Mouse (Mus musculus) v-Abl transformed pro-B cells (cell line): ENCODE results near the gene Abca13.
"Not testable (repeated sequence)": the region's sequence is repeated elsewhere in the genome, so short reads cannot be mapped to it uniquely, and the experiment has no call there.

Source experiments
- in situ Hi-C, 2 experiments: fragments of 400-800 bp; cut with MboI; formaldehyde crosslinking; loops; one replicate each; pipeline ENCODE4 v1.15.1; 2025; ENCODE audit not compliant: unreplicated experiment in 2 of 2

Abca13 gene

GRCm38 (mm10) chr11:9191555-9192131 lies at the start of gene Abca13:
Gene Abca13 (plus strand): TSS chr11:9191942.
- in situ Hi-C loops: no loop called here

DNA sequence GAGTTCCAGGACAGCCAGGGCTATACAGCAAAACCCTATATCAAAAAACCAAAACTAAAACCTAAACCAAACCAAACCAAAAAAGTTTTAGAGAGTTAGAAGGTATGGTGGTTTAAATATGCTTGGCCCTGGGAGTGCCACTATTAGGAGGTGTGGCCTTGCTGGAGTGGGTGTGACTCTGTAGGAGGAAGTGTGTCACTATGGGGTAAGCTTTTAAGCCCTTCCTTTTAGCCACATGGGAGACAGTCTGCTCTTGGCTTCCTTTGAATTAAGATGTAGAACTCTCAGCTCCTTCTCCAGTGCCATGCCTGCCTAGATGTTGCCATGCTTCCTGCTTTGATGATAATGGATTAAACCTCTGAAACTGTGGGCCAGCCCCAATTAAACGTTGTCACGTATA lies 46.6 kb upstream of the Abca13 start:
- in situ Hi-C loops: loop anchor here in 1 of 2 experiments (25.0 kb wide), 1 partner anchor 733 kb away; no protein-coding TSS in a partner anchor

- in situ Hi-C loops: loop anchor here in 1 of 2 experiments (25.0 kb wide), 1 partner anchor 734 kb away; no protein-coding TSS in a partner anchor
These were observed 45.6 kb upstream of the Abca13 start for GRCm38 (mm10) chr11:9146115-9146514.

DNA sequence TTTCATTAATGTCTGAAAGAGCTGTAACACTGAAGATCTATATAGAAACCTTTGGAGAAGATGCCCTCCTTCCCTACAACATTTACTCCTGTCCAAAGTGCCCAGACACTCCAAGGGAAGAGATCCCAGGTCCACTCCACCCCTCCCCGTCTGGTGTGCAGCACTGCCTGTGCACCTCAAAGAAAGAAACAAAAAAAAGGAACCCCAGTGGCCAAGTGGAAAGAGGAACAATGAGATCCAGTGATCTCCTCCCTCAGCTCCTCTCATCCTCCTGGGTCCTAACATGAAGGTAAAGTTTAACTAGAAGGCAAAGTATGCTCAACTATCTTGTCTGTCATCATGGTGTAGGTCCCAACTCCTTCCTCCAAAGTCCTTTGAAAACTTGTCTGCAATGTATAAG lies 45.1 kb upstream of the Abca13 start:
- in situ Hi-C loops: loop anchor here in 1 of 2 experiments (25.0 kb wide), 1 partner anchor 734 kb away; no protein-coding TSS in a partner anchor

DNA sequence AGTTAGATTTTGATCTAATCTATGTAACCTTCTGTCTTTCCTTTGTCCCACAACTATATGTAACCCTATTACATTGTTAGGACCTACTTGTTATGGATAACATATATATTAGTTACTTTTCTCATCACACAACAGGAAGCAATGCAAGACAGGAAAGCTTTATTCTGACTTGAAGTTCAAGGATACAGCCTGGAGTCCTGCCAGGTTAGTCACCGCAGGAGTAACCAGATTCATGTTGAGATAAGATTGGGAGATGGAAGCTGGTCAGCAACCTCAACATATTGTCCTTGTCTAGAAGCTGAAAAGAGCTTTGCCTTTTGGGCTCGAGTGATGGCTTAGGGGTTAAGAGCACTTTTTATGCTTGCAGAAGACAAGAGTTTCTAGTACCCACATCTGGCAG lies 43.5 kb upstream of the Abca13 start:
- in situ Hi-C loops: loop anchor here in 1 of 2 experiments (25.0 kb wide), 1 partner anchor 736 kb away; no protein-coding TSS in a partner anchor

DNA sequence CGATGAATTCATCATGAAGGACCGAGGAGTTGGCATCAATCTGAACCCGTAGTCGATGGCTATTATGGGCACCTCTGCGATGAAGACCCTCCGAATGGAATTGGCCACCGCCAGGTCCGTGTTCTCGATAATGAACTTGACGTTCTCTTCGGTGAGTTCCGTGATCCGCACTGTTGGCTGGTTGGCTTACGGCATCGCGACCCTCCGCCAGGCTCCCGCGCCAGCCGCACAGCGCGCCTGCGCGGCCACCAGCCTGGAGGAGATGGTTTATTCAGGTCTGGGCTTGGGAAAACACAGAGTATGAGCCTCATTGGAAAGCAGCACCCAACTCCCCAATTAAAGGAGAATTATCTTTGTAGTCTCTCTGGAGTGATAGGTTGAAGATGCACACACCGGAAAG lies 41.3 kb upstream of the Abca13 start:
- in situ Hi-C loops: not testable (repeated sequence)

DNA sequence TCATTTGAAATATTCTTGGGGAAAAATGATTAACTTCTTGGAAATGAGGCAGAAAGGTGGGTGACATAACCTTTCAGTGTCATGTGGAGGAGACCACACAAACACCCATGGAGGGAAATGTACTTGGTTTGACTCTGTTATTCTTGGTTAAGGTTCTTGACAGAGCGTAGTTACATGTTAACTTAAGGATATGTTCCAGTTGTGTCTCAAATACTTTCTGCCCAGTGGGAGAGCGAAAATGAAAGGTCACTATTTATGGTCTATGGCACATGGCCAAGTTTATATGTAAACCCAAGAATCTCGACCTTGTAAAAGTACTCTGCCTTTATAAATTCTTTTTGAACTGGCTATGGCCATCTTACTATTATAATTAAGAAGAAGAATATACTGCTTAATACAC lies 31.8 kb upstream of the Abca13 start:
- in situ Hi-C loops: no loop called here

DNA sequence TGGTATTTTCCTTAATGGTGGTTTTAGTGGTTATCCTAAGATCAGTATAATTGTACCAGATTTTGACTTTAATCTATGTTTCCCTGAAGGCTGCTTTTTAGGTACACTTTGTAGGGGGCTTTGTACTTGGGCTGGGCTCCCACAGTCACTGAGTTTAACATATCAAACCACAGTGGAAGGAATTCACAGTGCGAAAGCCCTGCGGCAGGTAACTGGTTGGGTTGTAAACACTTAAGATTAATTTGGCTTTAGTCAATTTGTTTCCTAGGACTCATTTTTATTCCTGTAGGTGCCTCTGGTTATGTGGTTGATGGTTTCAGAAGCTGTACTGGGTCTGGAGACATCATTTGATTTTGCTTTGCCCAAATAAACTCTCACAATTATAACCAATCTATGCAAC lies 24.4 kb upstream of the Abca13 start:
- in situ Hi-C loops: no loop called here

GRCm38 (mm10) chr11:9181477-9181876 lies 10.3 kb upstream of the Abca13 start:
- in situ Hi-C loops: no loop called here

DNA sequence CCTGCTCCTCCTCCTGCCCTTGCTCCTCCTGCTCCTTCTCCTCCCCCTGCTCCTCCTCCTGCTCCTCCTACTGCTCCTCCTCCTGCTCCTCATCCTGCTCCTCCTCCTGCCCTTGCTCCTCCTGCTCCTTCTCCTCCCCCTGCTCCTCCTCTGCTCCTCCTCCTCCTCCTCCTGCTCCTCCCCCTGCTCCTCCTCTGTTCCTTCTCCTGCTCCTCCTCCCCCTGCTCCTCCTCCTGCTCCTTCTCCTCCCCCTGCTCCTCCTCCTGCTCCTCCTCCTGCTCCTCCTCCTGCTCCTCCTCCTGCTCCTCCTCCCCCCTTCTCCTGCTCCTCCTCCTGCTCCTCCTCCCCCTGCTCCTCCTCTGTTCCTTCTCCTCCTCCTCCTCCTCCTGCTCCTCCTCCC lies 2.3 kb upstream of the Abca13 start:
- in situ Hi-C loops: not testable (repeated sequence)

- in situ Hi-C loops: no loop called here
These were observed 779 bp upstream of the Abca13 start for GRCm38 (mm10) chr11:9190772-9191554.

GRCm38 (mm10) chr11:9194861-9195260 lies 3.1 kb downstream of the Abca13 start:
- in situ Hi-C loops: no loop called here

DNA sequence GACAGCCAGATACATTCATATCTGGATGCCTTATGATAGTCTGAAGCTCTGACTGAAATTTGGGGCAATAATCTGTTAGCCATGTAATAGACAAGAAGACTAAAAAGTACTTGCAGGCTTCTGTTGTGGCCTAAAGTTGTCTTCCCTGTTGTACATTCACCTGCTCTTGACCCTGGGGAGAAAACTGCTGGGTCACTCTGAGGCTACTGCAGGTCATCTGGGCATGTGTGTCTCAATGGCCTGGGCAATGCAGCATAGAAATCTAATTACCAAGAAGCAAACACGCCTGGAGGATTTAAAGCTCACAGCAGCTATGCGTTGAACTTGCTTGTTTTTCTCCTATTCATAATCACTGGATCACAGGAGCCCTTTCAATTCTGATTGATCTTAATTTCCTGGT lies 8.1 kb downstream of the Abca13 start:
- in situ Hi-C loops: no loop called here

GRCm38 (mm10) chr11:9210707-9211106 lies 19.0 kb downstream of the Abca13 start:
- in situ Hi-C loops: no loop called here

- in situ Hi-C loops: no loop called here
These were observed 21.8 kb downstream of the Abca13 start for GRCm38 (mm10) chr11:9213580-9213979.

DNA sequence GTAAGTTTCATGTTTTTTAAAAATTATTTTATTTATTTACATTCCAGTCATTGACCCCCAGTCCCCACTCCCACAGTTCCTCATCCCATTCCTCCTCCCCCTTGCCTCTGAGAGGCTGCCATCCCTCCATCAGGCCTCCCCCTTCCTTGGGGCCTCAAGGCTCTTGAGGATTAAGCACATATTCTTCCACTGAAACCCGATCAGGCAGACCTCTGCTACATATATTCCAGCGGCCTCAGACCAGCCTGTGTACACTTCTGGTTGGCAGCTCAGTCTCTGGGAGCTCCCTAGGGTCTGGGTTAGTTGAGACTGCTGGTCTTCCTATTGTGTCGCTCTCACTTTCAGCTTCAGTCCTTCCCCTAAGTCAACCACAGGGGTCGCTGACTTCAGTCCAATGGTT lies 24.5 kb downstream of the Abca13 start:
- in situ Hi-C loops: no loop called here

- in situ Hi-C loops: no loop called here
These were observed 28.8 kb downstream of the Abca13 start for GRCm38 (mm10) chr11:9220501-9220900.

DNA sequence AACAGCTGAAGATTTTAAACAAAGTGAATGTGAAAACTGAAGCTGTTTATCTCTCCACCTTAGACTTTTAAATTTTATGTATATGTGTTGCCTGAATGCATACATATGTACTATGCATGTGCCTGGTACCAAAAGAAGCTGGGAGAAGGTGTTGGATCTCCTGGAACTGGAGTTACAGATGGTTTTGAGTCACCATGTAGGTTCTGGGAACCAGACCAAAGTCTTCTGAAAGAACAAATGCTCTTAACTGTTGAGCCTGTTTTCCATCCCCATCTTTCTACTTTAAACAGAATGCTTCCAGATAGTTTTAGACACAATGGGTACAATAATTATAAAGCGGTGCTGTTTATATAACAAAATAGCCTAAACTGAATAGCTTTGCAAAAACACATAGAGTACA lies 29.9 kb downstream of the Abca13 start:
- in situ Hi-C loops: no loop called here

DNA sequence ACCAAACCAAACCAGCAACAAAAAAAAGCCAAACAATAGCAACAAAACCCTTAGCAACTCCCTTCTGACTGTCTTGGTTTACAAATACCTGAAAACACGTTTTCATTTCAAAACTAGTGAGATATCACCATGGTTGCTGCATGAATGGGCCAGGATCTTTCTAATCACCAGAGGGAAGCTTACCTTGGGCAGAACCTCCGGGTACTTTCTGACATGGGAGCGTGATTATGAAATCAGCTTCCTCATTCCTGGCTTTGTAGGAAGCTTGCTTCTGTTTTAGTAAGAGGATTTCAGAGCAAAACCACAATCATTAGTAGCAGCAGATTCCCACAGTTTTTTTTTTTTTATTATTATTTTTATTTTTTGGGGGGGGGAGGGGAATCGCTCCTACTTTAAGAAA lies 34.7 kb downstream of the Abca13 start:
- in situ Hi-C loops: no loop called here

DNA sequence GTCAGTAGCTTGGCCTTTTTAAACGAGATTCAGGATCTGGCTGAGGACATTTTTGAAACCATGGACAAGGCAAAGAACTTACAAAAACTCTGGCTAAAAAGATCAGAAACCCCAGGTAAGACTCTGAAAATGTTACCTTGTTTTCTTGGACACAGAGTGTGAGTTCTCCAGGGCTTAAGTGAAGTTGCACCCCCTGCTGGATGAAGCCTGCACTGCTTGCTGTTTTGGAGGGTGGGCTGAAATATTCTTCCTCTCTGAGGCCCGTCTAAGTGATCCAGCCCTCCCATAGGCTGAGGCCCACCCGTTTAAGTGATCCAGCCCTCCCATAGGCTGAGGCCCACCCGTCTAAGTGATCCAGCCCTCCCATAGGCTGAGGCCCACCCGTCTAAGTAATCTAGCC lies 57.9 kb downstream of the Abca13 start:
- in situ Hi-C loops: not testable (repeated sequence)

DNA sequence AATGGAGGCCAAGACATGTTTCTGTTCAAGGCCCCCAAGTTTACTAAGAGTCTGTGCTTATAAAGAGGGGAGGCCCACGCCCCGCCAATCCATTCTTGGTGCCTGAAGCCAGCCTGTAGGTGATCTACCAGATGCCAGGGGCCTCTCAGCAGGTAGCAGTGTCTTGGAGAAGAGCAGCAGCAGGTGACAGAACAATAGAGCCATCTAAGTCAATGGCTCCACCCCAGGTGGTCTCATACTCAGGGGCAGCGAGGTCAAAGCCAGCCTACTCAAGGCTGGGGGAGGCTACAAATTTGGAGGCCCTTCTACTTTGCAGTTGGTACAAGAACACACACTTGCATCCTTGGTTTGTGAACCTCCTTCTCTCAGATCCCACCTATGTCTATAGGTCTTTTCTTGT lies 71.3 kb downstream of the Abca13 start:
- in situ Hi-C loops: not testable (repeated sequence)

- in situ Hi-C loops: no loop called here
These were observed 77.3 kb downstream of the Abca13 start for GRCm38 (mm10) chr11:9269090-9269489.
